Mouse (Mus musculus): ENCODE measurements around the gene Sucla2.

Sucla2 gene

GRCm38 (mm10) chr14:73524766-73525448 lies at the start of gene Sucla2:
Gene Sucla2, plus strand, starts transcription at chr14:73525319.
- DNase-seq (ENCODE audit: low spot score): peak; percentile 91

GRCm38 (mm10) chr14:73475506-73475905 lies 49.6 kb upstream of the Sucla2 start:
- peak; percentile 30 for DNase-seq (ENCODE audit: low spot score)

DNA sequence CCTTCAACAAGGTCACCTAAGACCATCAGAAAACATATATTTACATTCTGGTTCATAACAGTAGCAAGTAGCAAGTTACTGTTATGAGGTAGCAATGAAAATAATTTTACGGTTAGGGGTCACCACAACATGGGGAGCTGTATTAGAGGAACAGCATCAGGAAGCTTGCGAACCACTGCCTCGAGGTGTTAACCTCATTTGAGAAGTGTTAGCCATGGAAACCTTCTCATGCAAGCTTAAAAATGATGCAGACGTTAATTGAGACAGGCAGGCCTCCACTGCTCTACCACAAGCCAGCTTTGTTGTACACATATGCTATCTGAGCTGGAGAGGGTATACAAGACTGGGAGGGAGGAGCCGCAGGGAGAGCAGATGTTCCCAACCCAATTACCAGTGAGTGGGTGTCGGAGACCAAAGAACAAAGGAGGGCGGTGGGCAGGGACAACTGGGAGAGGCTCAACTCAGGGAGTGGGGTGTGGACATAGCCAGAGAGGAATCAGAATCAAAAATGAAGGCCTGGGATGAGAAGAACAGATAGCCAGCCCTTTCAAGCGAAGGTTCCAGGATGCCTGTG lies 48.7 kb upstream of the Sucla2 start:
- no peak for DNase-seq (ENCODE audit: low spot score)

DNA sequence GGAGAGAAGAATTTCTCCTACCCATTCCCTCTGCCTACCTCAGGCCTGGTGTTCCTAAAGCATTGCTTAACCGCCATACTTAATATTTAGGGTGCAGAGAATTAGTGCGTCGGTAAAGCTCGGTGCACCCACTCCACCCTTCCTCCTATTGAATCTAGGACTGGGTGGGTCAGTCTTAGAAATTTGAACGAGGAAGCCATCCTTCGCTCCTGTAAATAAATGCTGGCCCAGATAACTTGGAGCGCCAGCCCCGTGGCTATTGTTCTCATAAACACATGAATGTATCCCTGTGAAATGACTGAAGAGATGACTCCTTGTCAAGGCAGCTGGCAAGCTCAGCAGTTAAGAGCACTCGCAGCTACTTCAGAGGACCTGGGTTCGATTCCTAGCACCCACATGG lies 48.0 kb upstream of the Sucla2 start:
- DNase-seq (ENCODE audit: low spot score): no peak

- no peak for DNase-seq (ENCODE audit: low spot score)
Observed at GRCm38 (mm10) chr14:73478321-73478720, 46.8 kb upstream of the Sucla2 start.

DNA sequence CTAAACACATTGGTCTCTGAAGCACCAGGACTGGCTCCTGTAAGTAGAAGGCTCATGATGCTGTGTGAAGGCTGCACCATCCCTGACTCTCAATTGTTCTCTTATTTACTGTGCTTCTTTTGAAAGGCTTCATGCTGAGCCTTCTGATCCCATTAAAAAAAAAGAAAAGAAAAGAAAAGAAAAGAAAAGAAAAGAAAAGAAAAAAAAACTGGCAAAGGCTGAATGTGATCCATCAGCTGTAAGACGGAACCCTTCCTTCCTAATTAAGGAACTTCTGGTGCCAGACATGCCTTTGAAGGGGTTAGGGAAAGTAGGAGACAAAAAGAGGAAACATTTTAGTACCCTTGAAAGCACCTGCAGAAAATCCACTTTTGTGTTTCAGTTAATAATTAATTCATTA lies 45.3 kb upstream of the Sucla2 start:
- no peak for DNase-seq (ENCODE audit: low spot score)

DNA sequence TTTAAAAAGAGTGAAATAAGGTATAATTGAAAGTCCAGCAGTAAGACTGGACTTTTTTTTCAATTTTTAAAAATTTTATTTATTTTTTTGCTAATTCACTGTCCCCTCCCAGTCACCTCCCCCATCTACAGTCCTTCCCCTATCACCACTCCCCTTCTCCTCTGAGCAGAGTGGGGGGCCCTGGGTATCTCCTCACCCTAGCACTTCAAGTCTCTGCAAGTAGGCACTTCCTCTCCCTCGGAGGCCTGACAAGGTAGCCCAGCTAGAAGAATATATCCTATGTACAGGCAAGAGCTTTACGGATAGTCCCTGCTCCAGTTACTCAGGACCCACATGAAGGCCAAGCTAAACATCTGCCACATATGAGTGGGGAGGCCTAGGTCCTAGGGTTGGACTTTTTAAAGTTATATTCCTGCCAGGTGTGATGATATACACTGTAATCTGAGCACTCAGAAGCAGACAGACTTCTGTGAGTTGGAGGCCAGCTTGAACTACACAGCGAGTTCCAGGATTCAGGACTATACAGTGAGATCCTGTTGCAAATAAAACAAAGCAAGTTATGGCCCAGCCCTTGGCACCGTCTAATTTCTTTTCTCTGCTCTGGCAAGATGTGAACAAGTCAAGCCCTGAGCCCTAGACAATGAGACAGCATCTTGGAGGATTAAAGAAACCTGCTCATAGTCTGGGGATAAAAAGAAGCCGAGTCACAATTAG lies 41.4 kb upstream of the Sucla2 start:
- DNase-seq (ENCODE audit: low spot score): no peak

- DNase-seq (ENCODE audit: low spot score): no peak
Observed at GRCm38 (mm10) chr14:73484366-73485110, 40.6 kb upstream of the Sucla2 start.

GRCm38 (mm10) chr14:73486641-73487040 lies 38.5 kb upstream of the Sucla2 start:
- no peak for DNase-seq (ENCODE audit: low spot score)

GRCm38 (mm10) chr14:73493356-73493755 lies 31.8 kb upstream of the Sucla2 start:
- no peak for DNase-seq (ENCODE audit: low spot score)

GRCm38 (mm10) chr14:73494122-73494521 lies 31.0 kb upstream of the Sucla2 start:
- no peak for DNase-seq (ENCODE audit: low spot score)

DNA sequence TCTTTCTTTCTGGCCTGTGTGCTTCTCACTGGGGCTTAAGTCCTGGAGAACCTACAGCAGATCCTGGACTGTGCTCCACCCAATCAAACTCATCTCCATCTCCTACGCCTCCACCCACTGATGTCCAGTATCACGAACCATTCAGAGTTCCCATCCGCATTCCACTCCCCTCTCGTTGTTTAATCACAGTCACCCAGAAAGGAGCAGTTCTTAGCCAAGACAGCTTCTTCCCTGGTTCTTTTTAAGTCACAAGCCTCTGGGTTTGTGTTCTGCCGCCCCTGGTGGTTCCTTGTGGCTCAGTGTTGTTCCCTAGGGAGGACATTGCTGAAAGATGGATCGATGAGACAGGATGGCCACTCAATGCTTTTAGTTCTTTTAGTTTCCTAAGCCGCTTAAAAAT lies 29.4 kb upstream of the Sucla2 start:
- DNase-seq (ENCODE audit: low spot score): no peak

DNA sequence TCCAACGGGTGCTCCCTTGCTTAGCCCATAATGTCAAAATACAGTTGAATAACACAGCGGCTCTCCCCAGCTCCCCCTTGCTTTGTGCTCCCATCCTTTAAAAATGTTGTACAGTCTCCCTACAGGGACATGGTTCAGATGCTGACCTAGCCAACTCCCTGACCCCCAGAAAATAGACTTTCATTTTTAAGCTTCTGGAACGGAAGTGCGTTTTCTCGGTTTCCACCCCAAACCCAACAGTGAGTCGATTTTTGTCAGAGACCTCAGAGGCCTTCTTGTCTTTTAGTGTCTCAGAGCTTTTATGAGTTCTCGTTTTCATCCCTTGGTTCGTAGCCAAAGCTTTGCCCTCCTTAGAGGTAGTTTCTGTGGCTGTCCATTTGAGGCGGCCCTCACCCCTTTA lies 23.8 kb upstream of the Sucla2 start:
- no peak for DNase-seq (ENCODE audit: low spot score)

DNA sequence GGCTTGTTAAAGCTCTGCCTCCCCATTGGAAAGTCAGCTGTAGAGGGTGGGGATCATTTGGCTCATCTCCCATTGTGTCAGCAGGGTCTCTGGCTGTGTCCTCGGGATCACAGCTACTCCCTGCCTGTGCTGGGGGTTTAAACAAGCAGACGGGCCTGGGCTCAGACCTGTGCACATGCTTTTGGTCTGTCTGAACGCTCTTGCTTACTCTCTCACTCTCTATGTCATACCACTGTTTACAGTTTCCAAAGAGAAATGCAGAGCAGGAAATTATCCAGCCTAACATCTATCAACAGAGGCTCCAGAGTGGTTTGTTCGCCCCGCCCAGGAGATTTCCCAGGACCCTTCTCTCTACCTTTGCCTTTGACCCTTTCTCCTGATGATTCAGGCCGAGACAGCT lies 23.4 kb upstream of the Sucla2 start:
- no peak for DNase-seq (ENCODE audit: low spot score)

DNA sequence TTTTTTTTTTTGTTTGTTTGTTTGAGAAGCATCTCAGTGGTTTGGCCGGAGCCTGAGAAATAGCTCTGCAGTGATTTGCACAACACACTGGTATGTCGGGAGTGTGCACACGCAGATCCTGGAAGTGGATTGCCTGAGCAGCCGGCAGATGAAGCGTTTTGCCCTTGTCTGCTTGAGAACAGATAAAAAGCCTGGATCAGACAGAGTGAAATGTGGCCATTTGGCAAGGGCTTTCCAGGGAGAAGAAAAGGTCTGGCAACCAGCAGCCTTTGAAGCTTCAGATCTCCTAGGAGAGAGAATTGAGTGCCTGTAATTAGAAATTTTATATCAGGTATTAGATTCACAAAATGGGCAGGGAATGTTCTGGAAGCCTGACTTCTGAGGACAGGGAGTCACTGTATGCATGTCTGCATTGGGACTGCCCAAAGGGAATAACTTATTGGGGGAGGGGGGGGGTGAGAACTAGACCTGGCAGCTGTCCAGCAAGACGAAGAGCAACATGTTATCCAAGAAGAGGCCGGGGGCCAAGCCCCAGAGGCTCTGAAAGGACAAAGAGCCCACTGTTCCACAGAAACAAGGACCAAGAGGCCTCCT lies 22.4 kb upstream of the Sucla2 start:
- DNase-seq (ENCODE audit: low spot score): peak; percentile 79

GRCm38 (mm10) chr14:73503237-73503933 lies 21.7 kb upstream of the Sucla2 start:
- no peak for DNase-seq (ENCODE audit: low spot score)

GRCm38 (mm10) chr14:73506283-73506682 lies 18.8 kb upstream of the Sucla2 start:
- no peak for DNase-seq (ENCODE audit: low spot score)

- DNase-seq (ENCODE audit: low spot score): no peak
Observed at GRCm38 (mm10) chr14:73507200-73507599, 17.9 kb upstream of the Sucla2 start.

- DNase-seq (ENCODE audit: low spot score): no peak
Observed at GRCm38 (mm10) chr14:73507702-73508376, 17.3 kb upstream of the Sucla2 start.

GRCm38 (mm10) chr14:73508630-73509395 lies 16.3 kb upstream of the Sucla2 start:
- no peak for DNase-seq (ENCODE audit: low spot score)
